Mouse (Mus musculus): ENCODE data around the gene Dpep2nb. TPM values are rescaled to one million over a fixed set of nuclear protein-coding genes. Genes with fewer than 3 reads are reported as not detected.

The Dpep2nb gene
- total RNA-seq (2014; fragmentation: Nextera tagmentation) = not detected in 2 replicates
- total RNA-seq (2017) = 0.16 TPM in 1 of 2 replicates, not detected in the other
- not detected in 2 replicates for polyA plus RNA-seq (2012)

- Histone ChIP-seq H3K4me3 (ENCODE audit: low read depth, low read length) (no peak within 1 kb of the TSS), H3K9me3 (replicated peaks) (no peaks in the 10 kb centered on the region), H3K4me1 (ENCODE audit: insufficient read depth, low read depth, low read length) (peaks cover 28% of the 10 kb centered on the region), H3K36me3 (replicated peaks) (peaks cover 20% of the 10 kb centered on the region), H3K27me3 (ENCODE audit: insufficient read depth, low read length) (peaks cover 5% of the 10 kb centered on the region; the same call in 1 of the 2 replicates)
- no peak for TF ChIP-seq GATA2 (IDR thresholded peaks at IDR 0.05; ENCODE audit: borderline replicate concordance, low read depth, low read length)
- no peak for TF ChIP-seq TAL1 (conservative IDR thresholded peaks at IDR 0.05; ENCODE audit: low read depth, low read length)
- no peak for TF ChIP-seq GATA1 (IDR thresholded peaks at IDR 0.05; ENCODE audit: borderline replicate concordance, low read length)
- no peak for TF ChIP-seq POLR2AphosphoS5 (IDR thresholded peaks at IDR 0.05; ENCODE audit: insufficient replicate concordance, low read depth, low read length)
- TF ChIP-seq CTCF (IDR thresholded peaks at IDR 0.05; ENCODE audit: low read depth, low read length) = no peak
- ATAC-seq (ENCODE audit: extremely low read depth, insufficient number of reproducible peaks, low FRiP score, poor library complexity, severe bottlenecking) = no peak
- no peak for DNase-seq (ENCODE audit: low spot score)
These were observed at the start of gene Dpep2nb for GRCm38 (mm10) chr8:106005875-106006274. Dpep2nb (minus strand) TSS chr8:106005975.

- H3K4me3 ChIP-seq (ENCODE audit: low read depth, low read length) = no peak overlapping the region
- no peak for DNase-seq (ENCODE audit: low spot score)
- H3K4me1 ChIP-seq (ENCODE audit: insufficient read depth, low read depth, low read length) = peaks cover 43% of the 10 kb centered on the region
- no peak for ATAC-seq (ENCODE audit: extremely low read depth, insufficient number of reproducible peaks, low FRiP score, poor library complexity, severe bottlenecking)
- H3K9me3 ChIP-seq (replicated peaks) = no peaks in the 10 kb centered on the region
- peaks cover 68% of the 10 kb centered on the region for H3K36me3 ChIP-seq (replicated peaks)
- no peaks in the 10 kb centered on the region for H3K27me3 ChIP-seq (ENCODE audit: insufficient read depth, low read length)
- TF ChIP-seq TAL1 (conservative IDR thresholded peaks at IDR 0.05; ENCODE audit: low read depth, low read length) (no peak), GATA1 (IDR thresholded peaks at IDR 0.05; ENCODE audit: borderline replicate concordance, low read length) (no peak), POLR2AphosphoS5 (IDR thresholded peaks at IDR 0.05; ENCODE audit: insufficient replicate concordance, low read depth, low read length) (no peak), GATA2 (IDR thresholded peaks at IDR 0.05; ENCODE audit: borderline replicate concordance, low read depth, low read length) (no peak), CTCF (IDR thresholded peaks at IDR 0.05; ENCODE audit: low read depth, low read length) (no peak)
These were observed 49.3 kb upstream of the Dpep2nb start for GRCm38 (mm10) chr8:106055038-106055437.

GRCm38 (mm10) chr8:106054190-106054811 lies 48.5 kb upstream of the Dpep2nb start:
- DNase-seq (ENCODE audit: low spot score) (peak; percentile 69), ATAC-seq (ENCODE audit: extremely low read depth, insufficient number of reproducible peaks, low FRiP score, poor library complexity, severe bottlenecking) (no peak)
- peaks cover 43% of the 10 kb centered on the region for H3K4me1 ChIP-seq (ENCODE audit: insufficient read depth, low read depth, low read length)
- no peaks in the 10 kb centered on the region for H3K9me3 ChIP-seq (replicated peaks)
- no peak for TF ChIP-seq GATA2 (IDR thresholded peaks at IDR 0.05; ENCODE audit: borderline replicate concordance, low read depth, low read length)
- no peak for TF ChIP-seq POLR2AphosphoS5 (IDR thresholded peaks at IDR 0.05; ENCODE audit: insufficient replicate concordance, low read depth, low read length)
- TF ChIP-seq GATA1 (IDR thresholded peaks at IDR 0.05; ENCODE audit: borderline replicate concordance, low read length) = no peak
- no peak for TF ChIP-seq TAL1 (conservative IDR thresholded peaks at IDR 0.05; ENCODE audit: low read depth, low read length)
- no peak for TF ChIP-seq CTCF (IDR thresholded peaks at IDR 0.05; ENCODE audit: low read depth, low read length)
- H3K4me3 ChIP-seq (ENCODE audit: low read depth, low read length) = peak overlapping the region; percentile 25; the same call in 1 of the 2 replicates
- no peaks in the 10 kb centered on the region for H3K27me3 ChIP-seq (ENCODE audit: insufficient read depth, low read length)
- H3K36me3 ChIP-seq (replicated peaks) = peaks cover 75% of the 10 kb centered on the region

- DNase-seq (ENCODE audit: low spot score) = no peak
These were observed 46.8 kb upstream of the Dpep2nb start for GRCm38 (mm10) chr8:106052510-106053089.

GRCm38 (mm10) chr8:106051068-106051467 lies 45.3 kb upstream of the Dpep2nb start:
- H3K36me3 ChIP-seq (replicated peaks) = peaks cover 94% of the 10 kb centered on the region
- H3K4me3 ChIP-seq (ENCODE audit: low read depth, low read length) = no peak overlapping the region
- ATAC-seq (ENCODE audit: extremely low read depth, insufficient number of reproducible peaks, low FRiP score, poor library complexity, severe bottlenecking) = no peak

More at GRCm38 (mm10) chr8:106052510-106053089, 46.8 kb upstream of the Dpep2nb start:
- H3K27me3 ChIP-seq (ENCODE audit: insufficient read depth, low read length) = no peaks in the 10 kb centered on the region
- H3K9me3 ChIP-seq (replicated peaks) = no peaks in the 10 kb centered on the region
- H3K36me3 ChIP-seq (replicated peaks) = peaks cover 91% of the 10 kb centered on the region
- no peak for TF ChIP-seq CTCF (IDR thresholded peaks at IDR 0.05; ENCODE audit: low read depth, low read length)
- TF ChIP-seq TAL1 (conservative IDR thresholded peaks at IDR 0.05; ENCODE audit: low read depth, low read length) = no peak
- no peak for TF ChIP-seq GATA1 (IDR thresholded peaks at IDR 0.05; ENCODE audit: borderline replicate concordance, low read length)
- no peak for TF ChIP-seq GATA2 (IDR thresholded peaks at IDR 0.05; ENCODE audit: borderline replicate concordance, low read depth, low read length)
- TF ChIP-seq POLR2AphosphoS5 (IDR thresholded peaks at IDR 0.05; ENCODE audit: insufficient replicate concordance, low read depth, low read length) = no peak
- no peak overlapping the region for H3K4me3 ChIP-seq (ENCODE audit: low read depth, low read length)
- H3K4me1 ChIP-seq (ENCODE audit: insufficient read depth, low read depth, low read length) = peaks cover 37% of the 10 kb centered on the region
- ATAC-seq (ENCODE audit: extremely low read depth, insufficient number of reproducible peaks, low FRiP score, poor library complexity, severe bottlenecking) = no peak

GRCm38 (mm10) chr8:106049840-106050239 lies 44.1 kb upstream of the Dpep2nb start:
- H3K36me3 ChIP-seq (replicated peaks) = peaks cover 92% of the 10 kb centered on the region
- H3K9me3 ChIP-seq (replicated peaks) = no peaks in the 10 kb centered on the region
- ATAC-seq (ENCODE audit: extremely low read depth, insufficient number of reproducible peaks, low FRiP score, poor library complexity, severe bottlenecking) (no peak), DNase-seq (ENCODE audit: low spot score) (no peak)
- H3K4me1 ChIP-seq (ENCODE audit: insufficient read depth, low read depth, low read length) = peaks cover 36% of the 10 kb centered on the region
- TF ChIP-seq GATA1 (IDR thresholded peaks at IDR 0.05; ENCODE audit: borderline replicate concordance, low read length) (no peak), GATA2 (IDR thresholded peaks at IDR 0.05; ENCODE audit: borderline replicate concordance, low read depth, low read length) (no peak), TAL1 (conservative IDR thresholded peaks at IDR 0.05; ENCODE audit: low read depth, low read length) (no peak), POLR2AphosphoS5 (IDR thresholded peaks at IDR 0.05; ENCODE audit: insufficient replicate concordance, low read depth, low read length) (no peak), CTCF (IDR thresholded peaks at IDR 0.05; ENCODE audit: low read depth, low read length) (no peak)
- H3K4me3 ChIP-seq (ENCODE audit: low read depth, low read length) = no peak overlapping the region
- H3K27me3 ChIP-seq (ENCODE audit: insufficient read depth, low read length) = no peaks in the 10 kb centered on the region

More at GRCm38 (mm10) chr8:106051068-106051467, 45.3 kb upstream of the Dpep2nb start:
- DNase-seq (ENCODE audit: low spot score) = no peak
- no peak for TF ChIP-seq CTCF (IDR thresholded peaks at IDR 0.05; ENCODE audit: low read depth, low read length)
- no peak for TF ChIP-seq GATA1 (IDR thresholded peaks at IDR 0.05; ENCODE audit: borderline replicate concordance, low read length)
- TF ChIP-seq GATA2 (IDR thresholded peaks at IDR 0.05; ENCODE audit: borderline replicate concordance, low read depth, low read length) = no peak
- no peak for TF ChIP-seq TAL1 (conservative IDR thresholded peaks at IDR 0.05; ENCODE audit: low read depth, low read length)
- no peak for TF ChIP-seq POLR2AphosphoS5 (IDR thresholded peaks at IDR 0.05; ENCODE audit: insufficient replicate concordance, low read depth, low read length)
- no peaks in the 10 kb centered on the region for H3K27me3 ChIP-seq (ENCODE audit: insufficient read depth, low read length)
- no peaks in the 10 kb centered on the region for H3K9me3 ChIP-seq (replicated peaks)
- peaks cover 39% of the 10 kb centered on the region for H3K4me1 ChIP-seq (ENCODE audit: insufficient read depth, low read depth, low read length)
